Mouse (Mus musculus): ENCODE results near the gene Ap5s1.

The Ap5s1 gene

GRCm38 (mm10) chr2:131206778-131207177 is at the start of gene Ap5s1:
Gene Ap5s1 (plus strand): TSS chr2:131207078.
- no peak for DNase-seq (ENCODE audit: extremely low spot score)

GRCm38 (mm10) chr2:131159491-131159910 is 47.4 kb upstream of the Ap5s1 start:
- DNase-seq (ENCODE audit: extremely low spot score), result no peak

- DNase-seq (ENCODE audit: extremely low spot score), result peak; percentile 96
Observed at GRCm38 (mm10) chr2:131159938-131160581, 46.8 kb upstream of the Ap5s1 start, which contains the start of gene 1700037H04Rik. Gene 1700037H04Rik (minus strand): TSS chr2:131160081.

GRCm38 (mm10) chr2:131160671-131161111 is 46.2 kb upstream of the Ap5s1 start:
- no peak for DNase-seq (ENCODE audit: extremely low spot score)

- no peak for DNase-seq (ENCODE audit: extremely low spot score)
Observed at GRCm38 (mm10) chr2:131163924-131164323, 43.0 kb upstream of the Ap5s1 start.

- no peak for DNase-seq (ENCODE audit: extremely low spot score)
Observed at GRCm38 (mm10) chr2:131166172-131166571, 40.7 kb upstream of the Ap5s1 start.

GRCm38 (mm10) chr2:131167984-131168383 is 38.9 kb upstream of the Ap5s1 start:
- DNase-seq (ENCODE audit: extremely low spot score), result no peak

GRCm38 (mm10) chr2:131168914-131169313 is 38.0 kb upstream of the Ap5s1 start:
- DNase-seq (ENCODE audit: extremely low spot score), result no peak

- no peak for DNase-seq (ENCODE audit: extremely low spot score)
Observed at GRCm38 (mm10) chr2:131170936-131171335, 35.9 kb upstream of the Ap5s1 start.

GRCm38 (mm10) chr2:131171401-131172104 is 35.3 kb upstream of the Ap5s1 start:
- no peak for DNase-seq (ENCODE audit: extremely low spot score)

GRCm38 (mm10) chr2:131172322-131172721 is 34.6 kb upstream of the Ap5s1 start:
- no peak for DNase-seq (ENCODE audit: extremely low spot score)

GRCm38 (mm10) chr2:131174700-131175099 is 32.2 kb upstream of the Ap5s1 start:
- peak; percentile 75 for DNase-seq (ENCODE audit: extremely low spot score)

- no peak for DNase-seq (ENCODE audit: extremely low spot score)
Observed at GRCm38 (mm10) chr2:131175286-131175944, 31.5 kb upstream of the Ap5s1 start.

GRCm38 (mm10) chr2:131175945-131176309 is 31.0 kb upstream of the Ap5s1 start:
- no peak for DNase-seq (ENCODE audit: extremely low spot score)

- no peak for DNase-seq (ENCODE audit: extremely low spot score)
Observed at GRCm38 (mm10) chr2:131176491-131176890, 30.4 kb upstream of the Ap5s1 start.

- no peak for DNase-seq (ENCODE audit: extremely low spot score)
Observed at GRCm38 (mm10) chr2:131177932-131178331, 28.9 kb upstream of the Ap5s1 start.

GRCm38 (mm10) chr2:131178828-131179245 is 28.0 kb upstream of the Ap5s1 start:
- no peak for DNase-seq (ENCODE audit: extremely low spot score)

- DNase-seq (ENCODE audit: extremely low spot score), result peak; percentile 74
Observed at GRCm38 (mm10) chr2:131179246-131179886, 27.5 kb upstream of the Ap5s1 start.

- peak; percentile 87 for DNase-seq (ENCODE audit: extremely low spot score)
Observed at GRCm38 (mm10) chr2:131179990-131180587, 26.8 kb upstream of the Ap5s1 start, which contains the start of gene Cenpb. Gene Cenpb (minus strand): TSS chr2:131180067.

- DNase-seq (ENCODE audit: extremely low spot score), result no peak
Observed at GRCm38 (mm10) chr2:131186343-131186742, 20.5 kb upstream of the Ap5s1 start.

GRCm38 (mm10) chr2:131186771-131187601 is 19.9 kb upstream of the Ap5s1 start, which contains the start of the genes Cdc25b and Spef1:
Gene Cdc25b (plus strand): TSS chr2:131186949.
Gene Spef1 (minus strand): TSS chr2:131187282.
- DNase-seq (ENCODE audit: extremely low spot score), result peak; percentile 90

Measured in embryo, embryonic 9.5 days (tissue).